Mouse (Mus musculus) cerebellum, postnatal 10 days (tissue): ENCODE data around the gene Grasp.

Source experiments
- DNase-seq, 2 experiments: peaks; one replicate each; pipeline ENCODE4 v3.0.0; 2021; ENCODE audit warnings: mixed read lengths in 2 of 2

Grasp gene

GRCm38 (mm10) chr15:101248029-101248710, 24.2 kb downstream of the Grasp start:
- no peak for DNase-seq

GRCm38 (mm10) chr15:101250220-101250800, 26.3 kb downstream of the Grasp start:
- DNase-seq: no peak

GRCm38 (mm10) chr15:101251930-101252329, 27.9 kb downstream of the Grasp start:
- no peak for DNase-seq

- DNase-seq: no peak
Measured at GRCm38 (mm10) chr15:101252614-101253013, 28.6 kb downstream of the Grasp start.

GRCm38 (mm10) chr15:101253563-101253885, 29.5 kb downstream of the Grasp start:
- no peak for DNase-seq

GRCm38 (mm10) chr15:101253886-101254795, 30.2 kb downstream of the Grasp start, which contains the start of gene Nr4a1:
Nr4a1 (plus strand) TSS chr15:101254269.
- DNase-seq: peak; percentile 78 to 81

- DNase-seq: no peak
Measured at GRCm38 (mm10) chr15:101255842-101256462, 32.0 kb downstream of the Grasp start.

GRCm38 (mm10) chr15:101256463-101257206, 32.6 kb downstream of the Grasp start:
- no peak for DNase-seq

- DNase-seq: no peak
Measured at GRCm38 (mm10) chr15:101258420-101258819, 34.4 kb downstream of the Grasp start.

- DNase-seq: no peak
Measured at GRCm38 (mm10) chr15:101259922-101260321, 35.9 kb downstream of the Grasp start.

- peak in 1 of 2 experiments; percentile 45 for DNase-seq
Measured at GRCm38 (mm10) chr15:101260387-101260786, 36.4 kb downstream of the Grasp start.

GRCm38 (mm10) chr15:101260874-101261622, 37.1 kb downstream of the Grasp start:
- no peak for DNase-seq

- DNase-seq: no peak
Measured at GRCm38 (mm10) chr15:101262502-101262901, 38.5 kb downstream of the Grasp start.

GRCm38 (mm10) chr15:101266132-101266963, 42.4 kb downstream of the Grasp start:
- DNase-seq: peak; percentile 86 to 90

- no peak for DNase-seq
Measured at GRCm38 (mm10) chr15:101267053-101268032, 43.4 kb downstream of the Grasp start.

- no peak for DNase-seq
Measured at GRCm38 (mm10) chr15:101270101-101270820, 46.3 kb downstream of the Grasp start.

GRCm38 (mm10) chr15:101271107-101271506, 47.1 kb downstream of the Grasp start:
- DNase-seq: no peak

GRCm38 (mm10) chr15:101271513-101271912, 47.5 kb downstream of the Grasp start:
- DNase-seq: no peak

GRCm38 (mm10) chr15:101274380-101274779, 50.4 kb downstream of the Grasp start:
- no peak for DNase-seq
